ENCODE assay signal across 11 mouse cellular contexts in the genomic region with DNA sequence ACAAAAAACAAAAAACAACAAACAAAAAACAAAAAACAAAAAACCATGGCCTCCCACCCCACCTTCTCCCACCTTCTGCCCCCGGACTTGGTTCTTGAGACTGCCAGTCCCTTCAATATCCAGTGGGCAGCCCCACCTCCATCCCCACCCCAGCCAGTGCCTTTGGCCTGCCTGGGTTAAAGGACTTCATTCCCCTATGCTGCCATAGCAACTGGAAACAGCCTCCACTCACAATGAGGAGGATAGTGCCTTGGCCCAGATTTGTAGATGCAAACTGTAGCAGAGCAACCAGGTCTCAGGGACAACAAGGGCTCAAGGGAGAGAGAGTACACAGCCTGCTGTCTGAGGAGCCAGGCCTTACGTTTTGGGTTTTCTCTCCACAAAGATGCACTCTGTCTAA. TPM values are rescaled to one million over a fixed set of nuclear protein-coding genes. Genes with fewer than 3 reads are reported as not detected.
DNase-seq lines count a peak whose midpoint lies in the region; ATAC-seq and TF ChIP-seq lines count a peak whose summit lies in the region.
"Had no signal": no experiment of that assay in that cellular context is flagged by ENCODE, and none has a peak within 500 bp of the region (broad histone marks: within the 10 kb centered on the region; RNA-seq: fewer than 3 reads in every experiment).

No protein-coding gene starts in this region.

- no peak overlapping the region for H3K4me3 ChIP-seq in forebrain, postnatal 0 days (ENCODE audit: low read depth, low read length)
- no peak overlapping the region for H3K4me3 ChIP-seq in midbrain, embryonic 13.5 days (replicated peaks)

- no peak overlapping the region for H3K9ac ChIP-seq in forebrain, postnatal 0 days
- no peak overlapping the region for H3K9ac ChIP-seq in midbrain, embryonic 13.5 days (replicated peaks)

- WGBS in forebrain, postnatal 0 days = 30% methylated on average over 2 of the region's 2 CpGs
- WGBS in midbrain, embryonic 13.5 days = 8% methylated on average over 2 of the region's 2 CpGs

- no peaks in the 10 kb centered on the region for H3K27me3 ChIP-seq in forebrain, postnatal 0 days (ENCODE audit: insufficient read depth, low read length)
- H3K27me3 ChIP-seq in midbrain, embryonic 13.5 days = no peaks in the 10 kb centered on the region

- peak; percentile 21 for DNase-seq in ZHBTc4 (ENCODE audit: low read depth, low spot score)
- peak; percentile 74 for DNase-seq in brain, embryonic 14.5 days (ENCODE audit: low read depth)
- DNase-seq in forebrain, postnatal 0 days = no peak
- no peak for DNase-seq in MN1 (ENCODE audit: low spot score)
- no peak for DNase-seq in thymus, adult 18-20 months
- DNase-seq in cerebellum, adult 11-12 months = no peak
- DNase-seq: kidney, adult 18-20 months; thymus, postnatal 25 days had no signal

- H3K9me3 ChIP-seq in forebrain, postnatal 0 days (ENCODE audit: low read length) = no peaks in the 10 kb centered on the region
- H3K9me3 ChIP-seq in midbrain, embryonic 13.5 days = no peaks in the 10 kb centered on the region
- H3K9me3 ChIP-seq: G1E had no signal

- TF ChIP-seq POLR2A in brain, embryonic 14.5 days (IDR thresholded peaks at IDR 0.05; ENCODE audit: borderline replicate concordance, extremely low read depth, insufficient read depth, insufficient read length, poor library complexity, severe bottlenecking) = no peak

- no peak overlapping the region for H3K4me2 ChIP-seq in forebrain, postnatal 0 days (ENCODE audit: low read depth)
- H3K4me2 ChIP-seq in midbrain, embryonic 13.5 days (replicated peaks) = no peak overlapping the region

- H3K36me3 ChIP-seq in forebrain, postnatal 0 days (ENCODE audit: insufficient read depth) = no peaks in the 10 kb centered on the region
- H3K36me3 ChIP-seq in midbrain, embryonic 13.5 days = no peaks in the 10 kb centered on the region
- H3K36me3 ChIP-seq: G1E had no signal

- no peak for TF ChIP-seq CTCF in brain, embryonic 14.5 days (IDR thresholded peaks at IDR 0.05; ENCODE audit: borderline replicate concordance, extremely low read depth, insufficient read depth, insufficient read length)
- no peak for TF ChIP-seq CTCF in forebrain, postnatal 0 days (IDR thresholded peaks at IDR 0.05; ENCODE audit: low read depth)

- H3K27ac ChIP-seq in forebrain, postnatal 0 days (ENCODE audit: low read depth, low read length) = peak overlapping the region; percentile 9; the same call in 1 of the 2 replicates
- H3K27ac ChIP-seq in midbrain, embryonic 13.5 days = peak overlapping the region; percentile 64; the same call in 1 of the 2 replicates

- peak; percentile 88 for ATAC-seq in forebrain, postnatal 0 days
- peak; percentile 85 for ATAC-seq in midbrain, embryonic 13.5 days

- H3K4me1 ChIP-seq in forebrain, postnatal 0 days (ENCODE audit: insufficient read depth) = no peaks in the 10 kb centered on the region; the same call in 1 of the 2 replicates
- H3K4me1 ChIP-seq in midbrain, embryonic 13.5 days (replicated peaks) = peaks cover 16% of the 10 kb centered on the region

RNA-seq across cellular contexts. Expression of a gene that starts 8.0 kb away (rescaled TPM):
- 2.1 and 6.4 TPM in 2 replicates for polyA plus RNA-seq in brain, embryonic 14.5 days (2012; rRNA removed)
- total RNA-seq in forebrain, postnatal 0 days (2014; rRNA removed) = 5.4 and 11.2 TPM in 2 replicates
- 6.5 and 13.8 TPM in 2 replicates for polyA plus RNA-seq in forebrain, postnatal 0 days (2015; fragmentation: Nextera tagmentation; extraction: Ambion mirVana)
- 7.2 and 8.8 TPM in 2 replicates for polyA plus RNA-seq in midbrain, embryonic 13.5 days (2015; fragmentation: Nextera tagmentation; extraction: Ambion mirVana)
- total RNA-seq: liver, adult 2 months had no signal
- polyA plus RNA-seq: liver, adult 2 months had no signal

RNA-seq across cellular contexts. Expression of a gene that starts 41.8 kb away (rescaled TPM):
- polyA plus RNA-seq in brain, embryonic 14.5 days (2012; rRNA removed) = 8.3 and 10.7 TPM in 2 replicates
- total RNA-seq in forebrain, postnatal 0 days (2014; rRNA removed) = 8.6 and 13.9 TPM in 2 replicates
- polyA plus RNA-seq in forebrain, postnatal 0 days (2015; fragmentation: Nextera tagmentation; extraction: Ambion mirVana) = 1.5 and 1.9 TPM in 2 replicates
- 2.7 and 4.0 TPM in 2 replicates for polyA plus RNA-seq in midbrain, embryonic 13.5 days (2015; fragmentation: Nextera tagmentation; extraction: Ambion mirVana)

Comparison
In these comparisons a context has a peak if more than half of its experiments do, and no peak if none do; other contexts are left out.
1. DNase-seq: peak in ZHBTc4 (single experiment) and brain, embryonic 14.5 days (single experiment); none in forebrain, postnatal 0 days (single experiment), MN1 (single experiment), thymus, adult 18-20 months (0 of 2) and cerebellum, adult 11-12 months (single experiment).